Mouse (Mus musculus) liver, embryonic 15.5 days (tissue): Measurements from ENCODE around the gene Rpl13. TPM values are rescaled to one million over a fixed set of nuclear protein-coding genes. Genes with fewer than 3 reads are reported as not detected.

Source experiments
- ATAC-seq: fragments of 200-750 bp; cut with Nextera tagmentation; 2 replicates; pipeline ENCODE4 v1.8.0; 2017; ENCODE audit warnings: moderate number of reproducible peaks, mild to moderate bottlenecking, moderate library complexity; ENCODE audit not compliant: insufficient read depth
- H3K27ac ChIP-seq: fragments of 300-500 bp; sonication (generic); replicated peaks from 2 replicates; pipeline ENCODE4 v1.5.1; 2015; ENCODE audit warnings: mild to moderate bottlenecking, inconsistent platforms
- H3K27me3 ChIP-seq: fragments of 300-500 bp; sonication (generic); 2 replicates; pipeline ENCODE4 v1.6.1; 2015; ENCODE audit warnings: mild to moderate bottlenecking, inconsistent platforms
- H3K36me3 ChIP-seq: fragments of 300-500 bp; sonication (generic); replicated peaks from 2 replicates; pipeline ENCODE4 v1.6.1; 2015; ENCODE audit warnings: moderate library complexity, mild to moderate bottlenecking, inconsistent platforms
- H3K4me1 ChIP-seq: fragments of 300-500 bp; sonication (generic); replicated peaks from 2 replicates; pipeline ENCODE4 v1.6.1; 2015; ENCODE audit warnings: inconsistent platforms
- H3K4me2 ChIP-seq: fragments of 300-500 bp; sonication (generic); 2 replicates; pipeline ENCODE4 v1.6.1; 2015; ENCODE audit warnings: moderate library complexity, mild to moderate bottlenecking, inconsistent platforms
- H3K4me3 ChIP-seq: fragments of 300-500 bp; sonication (generic); replicated peaks from 2 replicates; pipeline ENCODE4 v1.5.1; 2015; ENCODE audit warnings: mild to moderate bottlenecking, inconsistent platforms
- H3K9ac ChIP-seq: fragments of 300-500 bp; sonication (generic); 2 replicates; pipeline ENCODE4 v1.6.1; 2015; ENCODE audit warnings: moderate library complexity, mild to moderate bottlenecking, inconsistent platforms
- H3K9me3 ChIP-seq: fragments of 300-500 bp; sonication (generic); replicated peaks from 2 replicates; pipeline ENCODE4 v1.6.1; 2016; ENCODE audit warnings: inconsistent platforms
- WGBS: fragments of 180-500 bp; shearing (Covaris S2); methylation state at CpG from one replicate; pipeline ENCODE4 v1.1.7; 2015; ENCODE audit warnings: mixed read lengths; ENCODE audit not compliant: insufficient replicate concordance; 5-methylcytosine and 5-hydroxymethylcytosine counted together
- polyA plus RNA-seq: library from polyadenylated mRNA; unstranded; fragments of >200 nt; fragmentation: Nextera tagmentation; extraction: Ambion mirVana; gene quantifications from 2 replicates; pipeline ENCODE4 v1.2.1, GENCODE M21; 2015

The Rpl13 gene
- polyA plus RNA-seq, 1 experiment from 2014 or later = 785 TPM

- peaks cover 28% of the 10 kb centered on the region for H3K36me3 ChIP-seq
- H3K27ac ChIP-seq = no peak overlapping the region
- ATAC-seq = no peak
- H3K4me1 ChIP-seq = peaks cover 19% of the 10 kb centered on the region
- H3K4me3 ChIP-seq = no peak overlapping the region
- no peaks in the 10 kb centered on the region; the same call in 1 of the 2 replicates for H3K27me3 ChIP-seq
- H3K9me3 ChIP-seq = no peaks in the 10 kb centered on the region
- H3K9ac ChIP-seq = no peak overlapping the region
- WGBS = 46% methylated on average over 1 of the region's 1 CpGs
- H3K4me2 ChIP-seq = no peak overlapping the region
Measured at GRCm38 (mm10) chr8:123108010-123108409, 5.9 kb downstream of the Rpl13 start.

- peaks cover 10% of the 10 kb centered on the region for H3K4me1 ChIP-seq
- no peak overlapping the region for H3K4me2 ChIP-seq
- no peak overlapping the region for H3K9ac ChIP-seq
- H3K27ac ChIP-seq = no peak overlapping the region
- ATAC-seq = no peak
- H3K4me3 ChIP-seq = no peak overlapping the region
- no peaks in the 10 kb centered on the region; the same call in 1 of the 2 replicates for H3K27me3 ChIP-seq
- peaks cover 19% of the 10 kb centered on the region for H3K36me3 ChIP-seq
- WGBS = 65% methylated on average over 5 of the region's 5 CpGs
- H3K9me3 ChIP-seq = no peaks in the 10 kb centered on the region
Measured at GRCm38 (mm10) chr8:123108953-123109352, 6.8 kb downstream of the Rpl13 start.

- H3K36me3 ChIP-seq = peaks cover 2% of the 10 kb centered on the region
- no peak overlapping the region for H3K27ac ChIP-seq
- 5% methylated on average over 4 of the region's 4 CpGs for WGBS
- H3K4me1 ChIP-seq = peaks cover 16% of the 10 kb centered on the region
- H3K9ac ChIP-seq = no peak overlapping the region
- ATAC-seq = peak; percentile 50; the same call in 1 of the 2 replicates
- H3K4me3 ChIP-seq = no peak overlapping the region
- H3K27me3 ChIP-seq = peaks cover 2% of the 10 kb centered on the region
- H3K9me3 ChIP-seq = no peaks in the 10 kb centered on the region
- no peak overlapping the region for H3K4me2 ChIP-seq
Measured at GRCm38 (mm10) chr8:123110649-123111048, 8.5 kb downstream of the Rpl13 start.

- WGBS = 68% methylated on average over 9 of the region's 9 CpGs
- Histone ChIP-seq H3K27me3 (peaks cover 24% of the 10 kb centered on the region), H3K4me3 (no peak overlapping the region), H3K9ac (no peak overlapping the region), H3K4me2 (no peak overlapping the region), H3K9me3 (no peaks in the 10 kb centered on the region), H3K36me3 (no peaks in the 10 kb centered on the region), H3K4me1 (peaks cover 38% of the 10 kb centered on the region), H3K27ac (no peak overlapping the region)
- ATAC-seq = no peak
Measured at GRCm38 (mm10) chr8:123112892-123113291, 10.7 kb downstream of the Rpl13 start.

- no peaks in the 10 kb centered on the region for H3K36me3 ChIP-seq
- H3K9me3 ChIP-seq = no peaks in the 10 kb centered on the region
- H3K4me1 ChIP-seq = peaks cover 49% of the 10 kb centered on the region
- H3K4me3 ChIP-seq = no peak overlapping the region
- peaks cover 35% of the 10 kb centered on the region for H3K27me3 ChIP-seq
- no peak overlapping the region for H3K4me2 ChIP-seq
- ATAC-seq = no peak
- H3K9ac ChIP-seq = no peak overlapping the region
- H3K27ac ChIP-seq = no peak overlapping the region
- WGBS = 10% methylated on average over 2 of the region's 2 CpGs
Measured at GRCm38 (mm10) chr8:123113908-123114469, 11.8 kb downstream of the Rpl13 start.

GRCm38 (mm10) chr8:123114644-123115043 is 12.5 kb downstream of the Rpl13 start:
- Histone ChIP-seq H3K4me3 (no peak overlapping the region), H3K9me3 (no peaks in the 10 kb centered on the region), H3K4me2 (no peak overlapping the region), H3K9ac (no peak overlapping the region), H3K4me1 (peaks cover 51% of the 10 kb centered on the region), H3K27me3 (peaks cover 42% of the 10 kb centered on the region), H3K27ac (no peak overlapping the region), H3K36me3 (no peaks in the 10 kb centered on the region)
- WGBS = 2% methylated on average over 3 of the region's 3 CpGs
- ATAC-seq = no peak

- Histone ChIP-seq H3K27ac (no peak within 1 kb of the TSS), H3K4me3 (peak within 1 kb of the TSS; percentile 54), H3K9ac (peak within 1 kb of the TSS; percentile 25; the same call in 1 of the 2 replicates), H3K36me3 (no peaks in the 10 kb centered on the region), H3K4me1 (peaks cover 47% of the 10 kb centered on the region), H3K4me2 (peak within 1 kb of the TSS; percentile 87), H3K27me3 (peaks cover 59% of the 10 kb centered on the region), H3K9me3 (no peaks in the 10 kb centered on the region)
- ATAC-seq = peak; percentile 63
- WGBS = under 1% methylated on average over 51 of the region's 51 CpGs
Measured at GRCm38 (mm10) chr8:123117127-123117731, 15.1 kb downstream of the Rpl13 start, which contains the start of gene Cpne7. TSS of gene Cpne7 (plus strand) at chr8:123117374.

GRCm38 (mm10) chr8:123117744-123118143 is 15.6 kb downstream of the Rpl13 start:
- Histone ChIP-seq H3K4me3 (peak overlapping the region; percentile 54), H3K36me3 (no peaks in the 10 kb centered on the region), H3K9ac (peak overlapping the region; percentile 25; the same call in 1 of the 2 replicates), H3K27ac (no peak overlapping the region), H3K9me3 (no peaks in the 10 kb centered on the region), H3K27me3 (peaks cover 64% of the 10 kb centered on the region), H3K4me2 (peak overlapping the region; percentile 87), H3K4me1 (peaks cover 47% of the 10 kb centered on the region)
- 3% methylated on average over 17 of the region's 17 CpGs for WGBS
- no peak for ATAC-seq

- no peak overlapping the region for H3K4me2 ChIP-seq
- peaks cover 29% of the 10 kb centered on the region for H3K4me1 ChIP-seq
- WGBS = 59% methylated on average over 9 of the region's 9 CpGs
- H3K27me3 ChIP-seq = peaks cover 80% of the 10 kb centered on the region
- no peaks in the 10 kb centered on the region for H3K36me3 ChIP-seq
- no peak overlapping the region for H3K9ac ChIP-seq
- ATAC-seq = no peak
- H3K4me3 ChIP-seq = no peak overlapping the region
- no peak overlapping the region for H3K27ac ChIP-seq
- no peaks in the 10 kb centered on the region for H3K9me3 ChIP-seq
Measured at GRCm38 (mm10) chr8:123122059-123122458, 19.9 kb downstream of the Rpl13 start.

GRCm38 (mm10) chr8:123122670-123123069 is 20.5 kb downstream of the Rpl13 start:
- ATAC-seq = no peak
- Histone ChIP-seq H3K36me3 (no peaks in the 10 kb centered on the region), H3K9me3 (no peaks in the 10 kb centered on the region), H3K4me1 (peaks cover 23% of the 10 kb centered on the region), H3K27me3 (peaks cover 80% of the 10 kb centered on the region), H3K9ac (no peak overlapping the region), H3K27ac (no peak overlapping the region), H3K4me2 (no peak overlapping the region), H3K4me3 (no peak overlapping the region)
- 66% methylated on average over 5 of the region's 5 CpGs for WGBS

- peak; percentile 54; the same call in 1 of the 2 replicates for ATAC-seq
- Histone ChIP-seq H3K4me1 (peaks cover 8% of the 10 kb centered on the region), H3K4me2 (peak overlapping the region; percentile 23; the same call in 1 of the 2 replicates), H3K36me3 (no peaks in the 10 kb centered on the region), H3K4me3 (no peak overlapping the region), H3K9me3 (no peaks in the 10 kb centered on the region), H3K27ac (no peak overlapping the region), H3K9ac (no peak overlapping the region), H3K27me3 (peaks cover 86% of the 10 kb centered on the region)
- WGBS = 10% methylated on average over 19 of the region's 19 CpGs
Measured at GRCm38 (mm10) chr8:123126193-123126816, 24.2 kb downstream of the Rpl13 start.
